Mouse (Mus musculus) layer of hippocampus, adult 9-10 months (tissue): Measurements from ENCODE around the gene Slc22a3.
A peak's percentile ranks its signal among the peaks of the same experiment; 100 is the strongest.

Experiments used
- DNase-seq: peaks from one replicate; pipeline ENCODE4 v3.0.0; 2022; ENCODE audit warnings: low spot score

Gene Slc22a3

GRCm38 (mm10) chr17:12507654-12508204 is at the start of gene Slc22a3:
Gene Slc22a3, minus strand, starts transcription at chr17:12507704.
- no peak for DNase-seq

GRCm38 (mm10) chr17:12534353-12535145 is 27.0 kb upstream of the Slc22a3 start:
- DNase-seq: peak; percentile 33

GRCm38 (mm10) chr17:12532115-12532514 is 24.6 kb upstream of the Slc22a3 start:
- no peak for DNase-seq

GRCm38 (mm10) chr17:12530081-12530480 is 22.6 kb upstream of the Slc22a3 start:
- no peak for DNase-seq

DNA sequence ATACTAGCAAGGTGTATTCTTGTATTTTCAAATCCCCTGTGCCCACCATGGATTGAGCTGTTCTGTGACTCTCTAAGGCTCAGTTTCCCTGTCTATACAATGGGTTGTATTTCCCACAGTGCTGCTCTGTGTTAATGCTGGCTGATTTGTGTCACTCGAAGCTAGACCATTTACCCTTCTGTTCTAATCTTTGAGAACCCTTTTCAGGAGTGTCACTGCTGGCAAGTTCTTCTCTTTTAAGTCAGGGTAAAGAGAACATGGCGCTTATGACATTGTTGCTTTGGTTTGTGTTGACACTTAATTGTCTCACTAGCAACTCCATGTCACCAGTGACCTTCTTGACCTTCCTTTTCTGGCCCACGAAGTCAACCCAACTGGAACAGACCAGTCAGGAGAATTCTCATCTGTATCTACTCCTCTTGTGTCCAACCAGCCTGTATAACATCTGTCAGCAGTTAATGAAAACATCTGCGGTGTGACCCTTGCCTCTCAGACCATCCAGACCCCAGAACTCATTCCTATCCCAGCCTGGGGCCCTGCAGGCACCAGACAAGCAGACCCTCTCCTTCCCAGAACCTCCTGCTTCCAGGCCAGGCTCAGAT is 22.0 kb upstream of the Slc22a3 start:
- DNase-seq: no peak

GRCm38 (mm10) chr17:12519089-12519488 is 11.6 kb upstream of the Slc22a3 start:
- no peak for DNase-seq

DNA sequence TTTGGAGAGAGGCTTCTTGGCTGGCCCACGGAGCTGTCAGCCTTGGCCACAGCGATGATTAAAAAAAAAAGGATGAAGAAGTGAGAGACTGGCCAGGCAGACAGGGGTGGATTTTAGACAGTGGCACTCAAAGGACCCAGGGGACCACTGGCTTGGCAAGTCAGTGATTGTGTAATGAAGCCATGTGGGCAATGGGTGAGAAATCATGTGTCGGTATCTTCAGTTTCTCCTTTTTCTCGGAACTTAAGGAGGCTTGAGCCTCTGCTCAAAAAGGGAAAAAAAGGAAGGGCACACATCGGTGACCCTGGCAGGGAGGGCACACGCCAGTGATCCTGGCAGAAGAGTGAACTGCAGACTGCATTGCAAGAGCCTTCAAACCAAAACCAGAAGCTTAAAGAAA is 10.7 kb upstream of the Slc22a3 start:
- no peak for DNase-seq

GRCm38 (mm10) chr17:12513997-12514396 is 6.5 kb upstream of the Slc22a3 start:
- no peak for DNase-seq

- DNase-seq: no peak
Measured at GRCm38 (mm10) chr17:12513107-12513923, 5.8 kb upstream of the Slc22a3 start.

DNA sequence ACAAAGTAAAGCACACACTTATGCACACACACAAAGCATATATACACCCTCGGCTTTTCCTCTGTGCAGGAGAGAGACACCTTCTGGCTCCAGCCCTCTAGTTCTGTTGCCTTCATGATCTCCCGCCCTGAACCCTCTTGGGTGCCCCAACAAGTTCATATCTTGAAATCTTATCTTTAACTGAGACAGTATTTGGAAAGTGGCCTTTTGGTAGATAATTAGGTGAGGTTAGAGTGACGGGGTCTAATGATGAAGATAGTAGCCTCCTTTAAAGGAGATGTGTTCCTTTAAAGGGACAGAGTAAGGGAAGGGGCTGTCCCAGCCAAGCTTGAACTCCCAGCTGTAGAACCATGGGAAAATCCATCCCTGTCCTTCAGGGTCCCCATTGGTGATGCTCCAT is 3.7 kb upstream of the Slc22a3 start:
- no peak for DNase-seq

GRCm38 (mm10) chr17:12508376-12508775 is 872 bp upstream of the Slc22a3 start:
- no peak for DNase-seq

DNA sequence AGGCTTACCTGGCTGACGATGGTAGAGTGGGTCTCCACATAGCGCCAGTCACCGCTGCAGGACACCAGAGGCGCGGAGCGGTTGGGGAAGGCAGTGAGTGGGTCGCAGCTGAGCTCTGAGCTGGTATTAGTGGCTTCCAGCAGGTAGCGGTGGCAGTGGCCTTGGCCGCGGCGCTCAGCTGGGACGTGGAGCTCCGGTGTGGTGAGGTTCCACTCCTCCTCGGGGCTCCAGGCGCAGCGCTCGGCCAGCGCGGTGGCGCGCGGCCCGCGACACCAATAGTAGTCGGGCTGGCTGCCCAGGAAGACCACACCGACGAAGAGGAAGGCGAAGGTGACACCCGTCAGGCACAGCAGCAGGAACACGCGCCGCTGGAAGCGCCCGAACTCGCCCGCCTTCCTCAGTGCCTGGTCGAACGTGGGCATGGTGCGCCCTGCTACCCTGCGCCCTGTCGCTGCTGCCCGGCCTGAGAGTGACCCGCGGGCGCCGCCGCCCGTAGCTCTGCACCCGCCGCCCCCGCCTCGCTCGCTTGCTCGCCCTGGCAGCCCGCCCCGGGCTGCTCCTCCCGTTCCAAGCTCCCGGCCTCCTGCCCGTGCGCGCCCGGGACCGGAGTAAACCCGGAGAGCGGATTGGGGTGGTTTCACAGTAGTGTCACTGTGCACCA is 471 bp downstream of the Slc22a3 start:
- no peak for DNase-seq

DNA sequence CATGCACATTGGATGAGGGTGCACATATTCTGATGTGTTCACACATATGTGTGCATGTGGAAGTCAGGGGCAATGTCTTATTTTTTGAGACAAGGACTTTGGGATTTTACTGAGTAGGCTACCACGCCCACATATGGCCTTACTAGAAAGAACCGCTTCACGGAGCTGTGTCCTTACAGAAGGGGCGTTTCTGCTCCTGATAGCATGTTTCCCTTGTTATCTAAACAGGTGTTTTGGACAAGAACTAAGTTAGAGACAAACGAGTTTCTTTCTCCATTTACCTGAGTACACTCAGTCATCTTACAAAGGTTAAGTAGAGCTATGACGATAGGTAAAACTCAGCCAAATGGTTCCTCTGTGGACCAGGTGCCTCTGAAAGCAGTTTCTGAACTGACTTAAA is 1.8 kb downstream of the Slc22a3 start:
- no peak for DNase-seq

- no peak for DNase-seq
Measured at GRCm38 (mm10) chr17:12499426-12499825, 8.1 kb downstream of the Slc22a3 start.

- DNase-seq: no peak
Measured at GRCm38 (mm10) chr17:12495558-12495957, 11.9 kb downstream of the Slc22a3 start.

- DNase-seq: no peak
Measured at GRCm38 (mm10) chr17:12491591-12491990, 15.9 kb downstream of the Slc22a3 start.

DNA sequence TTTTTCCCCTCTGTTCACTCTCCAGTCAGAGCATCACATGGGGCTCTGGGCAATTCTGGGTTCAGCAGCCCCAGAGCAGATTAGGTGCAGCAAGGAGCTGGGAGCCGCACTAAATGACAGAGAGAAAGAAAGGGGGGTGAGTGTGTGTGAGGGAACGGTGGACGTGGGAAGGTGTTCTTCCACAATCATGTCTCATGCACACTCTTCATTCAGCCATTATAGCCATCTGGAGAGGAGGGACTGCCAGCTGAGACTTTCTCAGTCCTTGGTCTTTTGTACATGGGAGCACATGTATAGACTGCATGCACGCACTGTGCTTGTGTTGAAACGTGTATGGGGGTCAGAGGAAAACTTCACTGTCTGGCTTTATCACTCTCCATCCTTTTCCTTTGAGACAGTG is 17.6 kb downstream of the Slc22a3 start:
- DNase-seq: no peak

DNA sequence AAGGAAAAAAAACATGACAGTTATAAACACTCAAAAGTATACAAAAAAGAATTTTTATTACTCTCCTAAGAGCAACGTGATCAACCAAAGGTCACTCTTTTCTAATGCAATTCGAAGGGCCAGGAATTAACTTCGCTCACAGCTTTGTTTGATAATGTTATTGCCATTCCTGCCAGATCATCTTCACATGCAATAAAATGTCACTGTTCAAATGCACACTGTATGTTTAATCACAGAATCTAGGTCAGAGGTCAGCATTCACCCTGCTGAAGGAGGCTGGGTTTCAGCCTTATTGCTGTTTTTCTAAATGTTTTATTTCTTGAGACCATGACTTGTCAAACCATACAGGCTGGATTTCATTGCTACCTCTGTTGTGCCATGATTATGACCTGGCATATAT is 21.8 kb downstream of the Slc22a3 start:
- DNase-seq: no peak

- no peak for DNase-seq
Measured at GRCm38 (mm10) chr17:12479416-12479815, 28.1 kb downstream of the Slc22a3 start.

DNA sequence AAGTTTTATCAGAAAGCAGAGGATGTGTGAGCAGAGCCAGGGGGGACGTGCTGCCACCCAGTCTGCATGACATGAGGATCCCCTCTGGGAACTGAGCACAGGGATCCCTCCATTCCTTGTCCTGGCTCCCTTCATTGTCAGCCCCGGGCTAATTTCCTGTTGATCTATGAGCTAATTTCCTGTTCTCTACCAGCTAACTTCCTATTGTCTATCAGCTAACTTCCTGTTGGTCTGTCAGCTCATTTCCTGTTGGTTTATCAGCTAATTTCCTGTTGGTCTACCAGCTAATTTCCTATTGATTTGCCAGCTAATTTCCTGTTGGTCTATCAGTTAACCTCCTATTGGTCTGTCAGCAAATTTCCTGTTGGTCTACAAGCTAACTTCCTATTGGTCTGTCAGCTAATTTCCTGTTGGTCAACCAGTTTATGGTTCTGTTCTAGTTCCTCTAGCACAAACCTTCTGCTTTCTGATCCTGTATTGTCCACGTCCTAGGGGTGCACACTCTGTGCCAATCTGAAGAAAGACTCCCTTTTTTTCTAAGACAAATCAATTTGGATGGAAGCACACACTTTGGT is 32.9 kb downstream of the Slc22a3 start:
- DNase-seq: no peak

DNA sequence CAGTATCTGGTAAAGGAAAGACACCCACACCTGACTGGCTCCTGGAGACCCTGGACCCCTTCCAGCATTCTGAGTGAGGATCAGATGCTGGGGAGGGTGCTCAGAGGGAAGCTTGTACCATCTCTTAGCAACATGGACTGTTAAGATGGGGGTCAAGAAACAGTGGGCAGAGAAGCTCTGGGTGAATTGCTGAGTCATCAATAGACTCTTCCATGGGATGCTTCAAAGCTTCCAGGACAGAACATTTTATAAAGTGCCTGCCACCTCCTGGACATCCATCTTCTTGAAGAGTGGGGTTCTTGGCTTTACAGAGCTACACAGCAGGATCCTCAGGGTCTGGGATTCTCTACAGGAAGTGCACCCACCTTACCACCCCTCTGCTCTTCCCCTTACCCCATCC is 35.0 kb downstream of the Slc22a3 start:
- no peak for DNase-seq

GRCm38 (mm10) chr17:12468745-12469144 is 38.8 kb downstream of the Slc22a3 start:
- DNase-seq: no peak
